Mouse (Mus musculus): ENCODE data around the gene Rbm20. TPM values are rescaled to one million over a fixed set of nuclear protein-coding genes. Genes with fewer than 3 reads are reported as not detected.

The Rbm20 gene
- total and polyA plus RNA-seq, 3 experiments: 0.05 to 0.56 (median 0.08) TPM

DNA sequence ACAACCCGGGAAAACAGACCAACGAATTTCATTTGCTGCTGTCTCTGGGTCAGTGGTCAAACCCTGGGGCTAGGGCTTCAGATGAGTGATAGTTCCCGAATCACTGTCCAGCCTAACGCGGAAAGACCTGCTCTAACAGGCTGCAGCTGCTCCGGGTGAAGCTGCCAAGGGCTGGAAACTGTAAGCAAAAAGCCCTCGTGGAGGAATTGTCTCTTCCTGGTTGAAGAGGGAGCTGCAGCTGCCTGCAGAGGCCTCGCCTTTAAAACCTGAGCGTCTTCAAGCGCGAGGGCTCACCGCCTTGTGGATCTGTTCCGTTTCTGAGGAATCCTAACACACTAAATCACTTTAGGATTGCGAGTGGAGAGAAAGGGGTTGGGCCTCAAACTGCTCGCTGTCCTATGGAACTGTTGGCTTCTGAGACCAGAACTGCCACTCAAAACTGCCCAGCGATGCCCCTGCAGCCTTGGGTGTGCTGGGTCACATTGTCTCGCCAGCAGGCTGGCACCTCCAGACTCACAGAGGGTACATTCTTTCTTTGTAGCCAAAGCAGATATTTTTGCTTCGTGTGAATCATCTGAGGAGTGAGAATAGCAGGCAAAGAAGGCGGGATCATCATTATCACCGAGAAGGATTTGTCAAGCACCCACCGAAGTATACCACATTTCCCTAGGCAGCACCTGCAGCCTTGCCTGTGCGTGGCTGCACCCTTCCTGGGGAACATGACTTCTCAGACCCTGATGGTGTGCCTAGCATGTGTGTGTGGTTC is 74.5 kb downstream of the Rbm20 start:
- H3K4me2 ChIP-seq (ENCODE audit: insufficient read depth, low read depth, poor library complexity, severe bottlenecking): no peak overlapping the region
- H3K27me3 ChIP-seq (replicated peaks): no peaks in the 10 kb centered on the region
- in situ Hi-C loops (cut with MboI; ENCODE audit: low pct_ligation_motif_present, low pct_unique_long_range_greater_than_20kb, low sequenced_read_pairs) (loop anchor here (25.0 kb wide), 1 partner anchor 364 kb away; the partner anchor contains the start of gene Smndc1), dilution Hi-C loops (cut with MboI; ENCODE audit: extremely low pct_ligation_motif_present, extremely low pct_unique_long_range_greater_than_20kb, low sequenced_read_pairs) (no loop called here)
- TF ChIP-seq ZKSCAN1 (IDR thresholded peaks at IDR 0.05; ENCODE audit: borderline replicate concordance, low read depth, low read length): no peak
- no peak for TF ChIP-seq SIN3A (IDR thresholded peaks at IDR 0.05; ENCODE audit: low read length)
- no peak for TF ChIP-seq RCOR1 (conservative IDR thresholded peaks at IDR 0.05; ENCODE audit: low read depth, low read length)
- no peak for TF ChIP-seq JUN (IDR thresholded peaks at IDR 0.05; ENCODE audit: insufficient read depth, low read depth, low read length)
- TF ChIP-seq MXI1 (IDR thresholded peaks at IDR 0.05; ENCODE audit: low read depth, low read length): no peak
- TF ChIP-seq SMC3 (IDR thresholded peaks at IDR 0.05; ENCODE audit: low read depth, low read length): no peak
- no peak for TF ChIP-seq BHLHE40 (IDR thresholded peaks at IDR 0.05; ENCODE audit: low read depth, low read length)
- no peak for TF ChIP-seq MAFK (IDR thresholded peaks at IDR 0.05; ENCODE audit: insufficient replicate concordance, low read length)
- TF ChIP-seq POLR2AphosphoS2 (IDR thresholded peaks at IDR 0.05; ENCODE audit: low read depth, low read length): no peak
- no peak for TF ChIP-seq ELF1 (IDR thresholded peaks at IDR 0.05; ENCODE audit: low read depth, low read length)
- no peak for TF ChIP-seq ZMIZ1 (IDR thresholded peaks at IDR 0.05; ENCODE audit: low read depth, low read length)
- TF ChIP-seq MAX (IDR thresholded peaks at IDR 0.05; ENCODE audit: low read length): no peak
- peaks cover 8 to 13% of the 10 kb centered on the region in 2 experiments for H3K4me1 ChIP-seq (ENCODE audit: control insufficient read depth in 1 of 2, insufficient read depth in 2 of 2)
- no peak overlapping the region for H3K4me3 ChIP-seq (replicated peaks in 1 of 3; ENCODE audit: low read depth in 2 of 3, low read length in 2 of 3, poor library complexity in 1 of 3)
- peaks cover 5% of the 10 kb centered on the region for H3K9me3 ChIP-seq (replicated peaks; ENCODE audit: low read length)
- no peaks in the 10 kb centered on the region for H3K79me2 ChIP-seq (replicated peaks; ENCODE audit: control insufficient read depth, extremely low read depth, insufficient read depth, poor library complexity, severe bottlenecking)
- no peaks in the 10 kb centered on the region for H3K36me3 ChIP-seq (replicated peaks in 1 of 2; ENCODE audit: control insufficient read depth in 1 of 2, insufficient read depth in 1 of 2, low read length in 1 of 2)
- no peak overlapping the region for H3K27ac ChIP-seq (ENCODE audit: insufficient read depth, low read depth)
- DNase-seq (ENCODE audit: extremely low read depth): no peak
- no peak overlapping the region for H3K9ac ChIP-seq (ENCODE audit: insufficient read depth, low read depth)

- H3K4me2 ChIP-seq (ENCODE audit: insufficient read depth, low read depth, poor library complexity, severe bottlenecking): no peak overlapping the region
- H3K4me3 ChIP-seq (replicated peaks in 1 of 3; ENCODE audit: low read depth in 2 of 3, low read length in 2 of 3, poor library complexity in 1 of 3): no peak overlapping the region
- H3K27me3 ChIP-seq (replicated peaks): no peaks in the 10 kb centered on the region
- H3K9ac ChIP-seq (ENCODE audit: insufficient read depth, low read depth): no peak overlapping the region
- H3K79me2 ChIP-seq (replicated peaks; ENCODE audit: control insufficient read depth, extremely low read depth, insufficient read depth, poor library complexity, severe bottlenecking): no peaks in the 10 kb centered on the region
- in situ Hi-C loops (cut with MboI; ENCODE audit: low pct_ligation_motif_present, low pct_unique_long_range_greater_than_20kb, low sequenced_read_pairs): loop anchor here (25.0 kb wide), 1 partner anchor 366 kb away; the partner anchor contains the start of gene Smndc1
- peaks cover 8% of the 10 kb centered on the region for H3K9me3 ChIP-seq (replicated peaks; ENCODE audit: low read length)
- dilution Hi-C loops (cut with MboI; ENCODE audit: extremely low pct_ligation_motif_present, extremely low pct_unique_long_range_greater_than_20kb, low sequenced_read_pairs): no loop called here
- H3K4me1 ChIP-seq (ENCODE audit: control insufficient read depth in 1 of 2, insufficient read depth in 2 of 2): peaks cover 8 to 13% of the 10 kb centered on the region in 2 experiments
- H3K36me3 ChIP-seq (replicated peaks in 1 of 2; ENCODE audit: control insufficient read depth in 1 of 2, insufficient read depth in 1 of 2, low read length in 1 of 2): no peaks in the 10 kb centered on the region
- no peak for DNase-seq (ENCODE audit: extremely low read depth)
- no peak overlapping the region for H3K27ac ChIP-seq (ENCODE audit: insufficient read depth, low read depth)
- TF ChIP-seq CTCF (conservative IDR thresholded peaks at IDR 0.05 in 1 of 2, IDR thresholded peaks at IDR 0.05 in 1 of 2; ENCODE audit: low read depth in 2 of 2, low read length in 2 of 2) (peak; percentile 21 to 49; a peak in 3 of 4 replicates), CHD2 (IDR thresholded peaks at IDR 0.05; ENCODE audit: low read length) (no peak), MYC (IDR thresholded peaks at IDR 0.05; ENCODE audit: low read depth, low read length) (no peak), HCFC1 (IDR thresholded peaks at IDR 0.05; ENCODE audit: low read depth, low read length) (no peak), JUND (conservative IDR thresholded peaks at IDR 0.05; ENCODE audit: low read depth, low read length) (no peak), RAD21 (IDR thresholded peaks at IDR 0.05; ENCODE audit: low read depth, low read length) (peak; percentile 22)
Measured at GRCm38 (mm10) chr19:53752993-53753392, 75.9 kb downstream of the Rbm20 start.

All from CH12.LX (cell line).